Mouse (Mus musculus): ENCODE data around the gene Fam222a. TPM values are rescaled to one million over a fixed set of nuclear protein-coding genes. Genes with fewer than 3 reads are reported as not detected.
A peak's percentile ranks its signal among the peaks of the same experiment; 100 is the strongest.

The Fam222a gene
- polyA plus RNA-seq, 1 experiment: 3.4 TPM

GRCm38 (mm10) chr5:114538752-114539151, 29.1 kb upstream of the Fam222a start:
- H3K4me1 ChIP-seq (ENCODE audit: control insufficient read depth, insufficient read depth, low read length): peaks cover 10% of the 10 kb centered on the region
- no peaks in the 10 kb centered on the region for H3K9me3 ChIP-seq (replicated peaks; ENCODE audit: control insufficient read depth, insufficient read depth, low read length, poor library complexity, severe bottlenecking)
- no peak overlapping the region for H3K27ac ChIP-seq (ENCODE audit: insufficient read depth, low read length)
- H3K27me3 ChIP-seq (ENCODE audit: control insufficient read depth, insufficient read depth, low read length, poor library complexity, severe bottlenecking): no peaks in the 10 kb centered on the region
- H3K4me3 ChIP-seq (ENCODE audit: low read depth, low read length): no peak overlapping the region
- TF ChIP-seq POLR2A (IDR thresholded peaks at IDR 0.05; ENCODE audit: insufficient read depth, low read length) (no peak), CTCF (IDR thresholded peaks at IDR 0.05; ENCODE audit: low read depth, low read length) (no peak), EP300 (IDR thresholded peaks at IDR 0.05; ENCODE audit: insufficient read depth, low read depth, low read length) (no peak)
- no peaks in the 10 kb centered on the region for H3K36me3 ChIP-seq (ENCODE audit: control insufficient read depth, insufficient read depth, low read length, poor library complexity, severe bottlenecking)
- H3K9ac ChIP-seq (ENCODE audit: low read depth, poor library complexity, severe bottlenecking): no peak overlapping the region

- no peak for TF ChIP-seq EP300 (IDR thresholded peaks at IDR 0.05; ENCODE audit: insufficient read depth, low read depth, low read length)
- TF ChIP-seq CTCF (IDR thresholded peaks at IDR 0.05; ENCODE audit: low read depth, low read length): no peak
- TF ChIP-seq POLR2A (IDR thresholded peaks at IDR 0.05; ENCODE audit: insufficient read depth, low read length): no peak
- no peak overlapping the region for H3K27ac ChIP-seq (ENCODE audit: insufficient read depth, low read length)
These were observed 28.1 kb upstream of the Fam222a start for GRCm38 (mm10) chr5:114539766-114540165.

GRCm38 (mm10) chr5:114541656-114542445, 26.0 kb upstream of the Fam222a start:
- H3K4me1 ChIP-seq (ENCODE audit: control insufficient read depth, insufficient read depth, low read length): peaks cover 10% of the 10 kb centered on the region
- H3K27me3 ChIP-seq (ENCODE audit: control insufficient read depth, insufficient read depth, low read length, poor library complexity, severe bottlenecking): no peaks in the 10 kb centered on the region
- no peak for TF ChIP-seq CTCF (IDR thresholded peaks at IDR 0.05; ENCODE audit: low read depth, low read length)
- peak; percentile 76 for TF ChIP-seq EP300 (IDR thresholded peaks at IDR 0.05; ENCODE audit: insufficient read depth, low read depth, low read length)
- no peaks in the 10 kb centered on the region for H3K36me3 ChIP-seq (ENCODE audit: control insufficient read depth, insufficient read depth, low read length, poor library complexity, severe bottlenecking)
- peak overlapping the region; percentile 85 for H3K27ac ChIP-seq (ENCODE audit: insufficient read depth, low read length)
- no peaks in the 10 kb centered on the region for H3K9me3 ChIP-seq (replicated peaks; ENCODE audit: control insufficient read depth, insufficient read depth, low read length, poor library complexity, severe bottlenecking)
- no peak overlapping the region for H3K4me3 ChIP-seq (ENCODE audit: low read depth, low read length)
- no peak overlapping the region for H3K9ac ChIP-seq (ENCODE audit: low read depth, poor library complexity, severe bottlenecking)

More at GRCm38 (mm10) chr5:114539766-114540165, 28.1 kb upstream of the Fam222a start:
- no peaks in the 10 kb centered on the region for H3K9me3 ChIP-seq (replicated peaks; ENCODE audit: control insufficient read depth, insufficient read depth, low read length, poor library complexity, severe bottlenecking)
- H3K27me3 ChIP-seq (ENCODE audit: control insufficient read depth, insufficient read depth, low read length, poor library complexity, severe bottlenecking): no peaks in the 10 kb centered on the region
- H3K36me3 ChIP-seq (ENCODE audit: control insufficient read depth, insufficient read depth, low read length, poor library complexity, severe bottlenecking): no peaks in the 10 kb centered on the region
- H3K4me1 ChIP-seq (ENCODE audit: control insufficient read depth, insufficient read depth, low read length): peaks cover 10% of the 10 kb centered on the region
- H3K4me3 ChIP-seq (ENCODE audit: low read depth, low read length): no peak overlapping the region
- no peak overlapping the region for H3K9ac ChIP-seq (ENCODE audit: low read depth, poor library complexity, severe bottlenecking)

GRCm38 (mm10) chr5:114543656-114544055, 24.2 kb upstream of the Fam222a start:
- TF ChIP-seq CTCF (IDR thresholded peaks at IDR 0.05; ENCODE audit: low read depth, low read length): peak; percentile 22
- no peak for TF ChIP-seq EP300 (IDR thresholded peaks at IDR 0.05; ENCODE audit: insufficient read depth, low read depth, low read length)
- H3K4me1 ChIP-seq (ENCODE audit: control insufficient read depth, insufficient read depth, low read length): peaks cover 10% of the 10 kb centered on the region

GRCm38 (mm10) chr5:114544205-114544604, 23.6 kb upstream of the Fam222a start:
- Histone ChIP-seq H3K27me3 (ENCODE audit: control insufficient read depth, insufficient read depth, low read length, poor library complexity, severe bottlenecking) (no peaks in the 10 kb centered on the region), H3K4me3 (ENCODE audit: low read depth, low read length) (no peak overlapping the region), H3K4me1 (ENCODE audit: control insufficient read depth, insufficient read depth, low read length) (peaks cover 6% of the 10 kb centered on the region), H3K9ac (ENCODE audit: low read depth, poor library complexity, severe bottlenecking) (no peak overlapping the region), H3K9me3 (replicated peaks; ENCODE audit: control insufficient read depth, insufficient read depth, low read length, poor library complexity, severe bottlenecking) (no peaks in the 10 kb centered on the region), H3K36me3 (ENCODE audit: control insufficient read depth, insufficient read depth, low read length, poor library complexity, severe bottlenecking) (no peaks in the 10 kb centered on the region), H3K27ac (ENCODE audit: insufficient read depth, low read length) (no peak overlapping the region)
- TF ChIP-seq CTCF (IDR thresholded peaks at IDR 0.05; ENCODE audit: low read depth, low read length) (no peak), EP300 (IDR thresholded peaks at IDR 0.05; ENCODE audit: insufficient read depth, low read depth, low read length) (no peak), POLR2A (IDR thresholded peaks at IDR 0.05; ENCODE audit: insufficient read depth, low read length) (no peak)

More at GRCm38 (mm10) chr5:114543656-114544055, 24.2 kb upstream of the Fam222a start:
- Histone ChIP-seq H3K27me3 (ENCODE audit: control insufficient read depth, insufficient read depth, low read length, poor library complexity, severe bottlenecking) (no peaks in the 10 kb centered on the region), H3K9me3 (replicated peaks; ENCODE audit: control insufficient read depth, insufficient read depth, low read length, poor library complexity, severe bottlenecking) (no peaks in the 10 kb centered on the region), H3K36me3 (ENCODE audit: control insufficient read depth, insufficient read depth, low read length, poor library complexity, severe bottlenecking) (no peaks in the 10 kb centered on the region), H3K27ac (ENCODE audit: insufficient read depth, low read length) (no peak overlapping the region), H3K4me3 (ENCODE audit: low read depth, low read length) (no peak overlapping the region), H3K9ac (ENCODE audit: low read depth, poor library complexity, severe bottlenecking) (no peak overlapping the region)

DNA sequence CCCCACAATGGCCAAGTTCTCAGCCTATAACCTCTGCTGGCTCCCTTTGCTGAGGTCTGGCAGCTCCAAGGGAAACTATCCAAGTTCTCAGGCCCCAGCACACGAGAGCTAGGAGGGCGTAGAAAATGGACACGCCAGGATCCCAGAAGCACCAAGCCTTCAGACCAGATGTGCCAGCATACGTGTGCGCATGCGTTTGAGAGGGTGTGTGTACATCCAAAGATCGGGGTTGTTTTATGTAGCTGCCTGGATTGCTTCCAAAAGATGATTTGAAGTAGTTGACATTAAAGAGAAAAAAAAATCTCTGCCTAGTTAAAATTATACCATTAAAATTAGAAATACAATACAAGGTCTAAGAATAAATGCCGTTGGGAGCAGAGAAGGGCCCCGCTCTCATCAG, 22.7 kb upstream of the Fam222a start:
- Histone ChIP-seq H3K27me3 (ENCODE audit: control insufficient read depth, insufficient read depth, low read length, poor library complexity, severe bottlenecking) (no peaks in the 10 kb centered on the region), H3K4me3 (ENCODE audit: low read depth, low read length) (no peak overlapping the region), H3K36me3 (ENCODE audit: control insufficient read depth, insufficient read depth, low read length, poor library complexity, severe bottlenecking) (no peaks in the 10 kb centered on the region), H3K9ac (ENCODE audit: low read depth, poor library complexity, severe bottlenecking) (no peak overlapping the region), H3K4me1 (ENCODE audit: control insufficient read depth, insufficient read depth, low read length) (peaks cover 6% of the 10 kb centered on the region), H3K27ac (ENCODE audit: insufficient read depth, low read length) (no peak overlapping the region), H3K9me3 (replicated peaks; ENCODE audit: control insufficient read depth, insufficient read depth, low read length, poor library complexity, severe bottlenecking) (no peaks in the 10 kb centered on the region)
- TF ChIP-seq CTCF (IDR thresholded peaks at IDR 0.05; ENCODE audit: low read depth, low read length) (no peak), POLR2A (IDR thresholded peaks at IDR 0.05; ENCODE audit: insufficient read depth, low read length) (no peak), EP300 (IDR thresholded peaks at IDR 0.05; ENCODE audit: insufficient read depth, low read depth, low read length) (no peak)

Data from ES-Bruce4 (cell line).